Mouse (Mus musculus): ENCODE measurements at regions not wholly inside any gene's neighbourhood (a gene's known extent, or its start where the extent isn't known, plus 50 kb on each side); places are given as distances from the start of the nearest gene placed in this dataset.

DNA sequence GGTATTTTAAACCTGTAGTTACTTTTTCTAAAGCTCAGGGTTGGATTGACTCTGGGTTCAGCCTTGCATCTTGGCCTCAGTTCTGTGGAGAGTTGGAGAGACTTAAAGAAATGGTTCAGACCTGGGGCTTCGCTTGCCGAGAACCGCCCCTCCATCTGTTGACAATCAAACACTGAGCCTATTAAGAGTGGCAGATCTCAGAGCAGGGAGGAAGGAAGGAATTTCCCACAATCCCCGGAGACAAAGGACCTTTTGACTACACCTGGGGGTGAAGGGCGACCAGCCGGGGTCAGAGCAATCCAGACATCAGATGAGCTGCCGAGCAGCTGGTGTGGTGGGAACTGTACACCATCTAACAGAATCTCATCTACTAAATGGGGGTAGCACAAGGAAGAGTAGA is 267.8 kb upstream of the Habp2 start:
- TF ChIP-seq POLR2A (IDR thresholded peaks at IDR 0.05; ENCODE audit: low read depth, low read length) (no peak), CTCF (IDR thresholded peaks at IDR 0.05; ENCODE audit: extremely low read depth, insufficient read depth, insufficient read length, insufficient replicate concordance) (no peak)
- Histone ChIP-seq H3K27ac (ENCODE audit: insufficient read depth, low read length) (no peak overlapping the region), H3K36me3 (ENCODE audit: control insufficient read depth, insufficient read depth, low read length) (no peaks in the 10 kb centered on the region), H3K4me3 (ENCODE audit: extremely low read depth, insufficient read depth, insufficient read length) (no peak overlapping the region), H3K4me1 (ENCODE audit: control insufficient read depth, insufficient read depth, insufficient read length) (no peaks in the 10 kb centered on the region), H3K27me3 (ENCODE audit: control insufficient read depth, insufficient read depth, low read length) (no peaks in the 10 kb centered on the region)
- whole genome bisulfite sequencing, result 85% methylated on average over 7 of the region's 7 CpGs
- no peak for DNase-seq (ENCODE audit: low read depth in 1 of 2, low spot score in 2 of 2)

DNA sequence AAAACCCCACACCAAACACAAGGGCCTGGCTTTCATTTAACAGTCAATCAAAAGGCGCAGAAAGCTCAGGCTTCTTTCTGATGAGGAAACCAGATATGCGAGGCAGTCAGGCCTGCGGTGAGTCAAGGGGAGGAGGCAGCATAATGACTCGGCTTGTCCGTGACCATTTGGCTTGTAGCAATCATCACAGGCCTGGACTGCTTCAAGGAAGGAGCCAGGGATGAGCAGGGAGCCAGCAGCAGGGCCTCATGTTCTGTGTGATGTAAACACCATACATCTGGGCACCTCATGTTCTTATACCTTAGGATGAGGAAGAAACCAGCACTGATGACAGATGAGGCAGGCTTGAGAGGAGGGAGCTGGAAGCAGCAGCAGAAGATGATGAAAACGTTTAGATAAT is 264.6 kb upstream of the Habp2 start:
- Histone ChIP-seq H3K4me3 (ENCODE audit: extremely low read depth, insufficient read depth, insufficient read length) (no peak overlapping the region), H3K4me1 (ENCODE audit: control insufficient read depth, insufficient read depth, insufficient read length) (no peaks in the 10 kb centered on the region), H3K27ac (ENCODE audit: insufficient read depth, low read length) (no peak overlapping the region), H3K36me3 (ENCODE audit: control insufficient read depth, insufficient read depth, low read length) (no peaks in the 10 kb centered on the region), H3K27me3 (ENCODE audit: control insufficient read depth, insufficient read depth, low read length) (no peaks in the 10 kb centered on the region)
- DNase-seq (ENCODE audit: low read depth in 1 of 2, low spot score in 2 of 2), result no peak
- TF ChIP-seq POLR2A (IDR thresholded peaks at IDR 0.05; ENCODE audit: low read depth, low read length) (no peak), CTCF (IDR thresholded peaks at IDR 0.05; ENCODE audit: extremely low read depth, insufficient read depth, insufficient read length, insufficient replicate concordance) (no peak)
- WGBS, result 57% methylated on average over 6 of the region's 6 CpGs

DNA sequence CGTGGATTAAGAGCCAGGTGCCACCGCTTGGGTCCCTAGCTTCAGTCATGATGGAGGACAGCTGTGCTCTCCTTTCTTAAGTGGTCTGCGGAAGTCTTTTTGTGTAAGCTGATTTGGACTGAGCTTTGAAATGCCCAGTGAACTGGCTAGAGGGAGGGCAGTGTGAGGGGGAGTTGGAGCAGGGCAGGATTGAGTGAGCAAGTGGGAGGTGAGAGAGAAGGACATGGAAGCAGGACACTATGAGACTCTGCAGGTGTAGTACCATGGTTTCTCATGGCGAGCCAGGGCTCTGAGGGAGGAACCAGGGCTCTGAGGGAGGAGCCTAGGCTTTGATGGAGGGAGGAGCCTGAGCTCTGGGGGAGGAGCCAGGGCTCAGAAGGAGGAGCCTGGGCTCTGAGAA is 262.3 kb upstream of the Habp2 start:
- Histone ChIP-seq H3K27ac (ENCODE audit: insufficient read depth, low read length) (no peak overlapping the region), H3K4me3 (ENCODE audit: extremely low read depth, insufficient read depth, insufficient read length) (no peak overlapping the region), H3K27me3 (ENCODE audit: control insufficient read depth, insufficient read depth, low read length) (no peaks in the 10 kb centered on the region), H3K4me1 (ENCODE audit: control insufficient read depth, insufficient read depth, insufficient read length) (no peaks in the 10 kb centered on the region), H3K36me3 (ENCODE audit: control insufficient read depth, insufficient read depth, low read length) (no peaks in the 10 kb centered on the region)
- DNase-seq (ENCODE audit: low read depth in 1 of 2, low spot score in 2 of 2), result no peak
- TF ChIP-seq CTCF (IDR thresholded peaks at IDR 0.05; ENCODE audit: extremely low read depth, insufficient read depth, insufficient read length, insufficient replicate concordance) (no peak), POLR2A (IDR thresholded peaks at IDR 0.05; ENCODE audit: low read depth, low read length) (no peak)
- WGBS, result 88% methylated on average over 4 of the region's 4 CpGs

DNA sequence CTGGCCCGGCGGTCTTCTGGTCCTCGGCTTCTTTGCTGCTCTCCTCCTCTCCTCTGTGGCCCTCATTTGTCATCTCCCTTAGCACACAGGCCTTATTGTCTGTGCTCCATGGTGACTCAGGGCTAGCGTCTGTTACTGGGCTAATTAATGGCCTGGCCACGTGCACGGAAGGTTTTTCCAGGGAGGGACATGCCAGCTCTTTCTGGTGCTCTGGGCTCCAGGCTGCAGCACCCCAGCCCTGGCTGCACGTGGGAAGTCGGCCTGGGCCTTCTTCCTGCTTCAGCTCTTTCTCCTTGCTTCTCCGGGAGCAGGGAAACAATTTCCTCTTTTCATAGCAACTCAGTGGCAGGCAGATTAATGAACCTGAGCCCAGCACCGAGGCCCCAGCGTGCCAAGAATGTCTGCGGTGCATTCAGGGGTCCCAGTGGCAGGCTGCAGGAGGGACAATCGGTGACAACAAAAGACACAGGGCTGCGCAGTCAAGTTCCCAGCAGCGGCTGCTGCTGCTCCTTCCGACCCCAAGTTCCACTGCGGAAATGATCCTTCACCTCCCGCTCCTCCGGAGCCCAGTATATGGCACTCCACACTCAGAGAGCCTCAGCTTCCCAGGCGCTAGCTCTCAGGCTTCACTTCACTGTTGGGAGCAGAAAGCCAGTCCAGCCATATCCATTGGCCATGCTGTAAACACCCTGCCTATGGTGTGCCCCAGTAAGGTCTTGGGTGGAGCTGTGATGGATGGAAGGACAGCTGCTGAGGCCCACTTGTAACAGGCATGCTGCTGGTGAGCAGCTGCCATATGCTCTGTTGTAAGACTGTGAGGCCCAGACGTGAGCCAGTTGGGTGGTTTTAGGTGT is 257.3 kb upstream of the Habp2 start:
- Histone ChIP-seq H3K36me3 (ENCODE audit: control insufficient read depth, insufficient read depth, low read length) (no peaks in the 10 kb centered on the region), H3K27ac (ENCODE audit: insufficient read depth, low read length) (no peak overlapping the region), H3K27me3 (ENCODE audit: control insufficient read depth, insufficient read depth, low read length) (no peaks in the 10 kb centered on the region), H3K4me3 (ENCODE audit: extremely low read depth, insufficient read depth, insufficient read length) (no peak overlapping the region), H3K4me1 (ENCODE audit: control insufficient read depth, insufficient read depth, insufficient read length) (no peaks in the 10 kb centered on the region)
- TF ChIP-seq CTCF (IDR thresholded peaks at IDR 0.05; ENCODE audit: extremely low read depth, insufficient read depth, insufficient read length, insufficient replicate concordance) (no peak), POLR2A (IDR thresholded peaks at IDR 0.05; ENCODE audit: low read depth, low read length) (no peak)
- no peak for DNase-seq (ENCODE audit: low read depth in 1 of 2, low spot score in 2 of 2)
- WGBS, result 62% methylated on average over 21 of the region's 21 CpGs

DNA sequence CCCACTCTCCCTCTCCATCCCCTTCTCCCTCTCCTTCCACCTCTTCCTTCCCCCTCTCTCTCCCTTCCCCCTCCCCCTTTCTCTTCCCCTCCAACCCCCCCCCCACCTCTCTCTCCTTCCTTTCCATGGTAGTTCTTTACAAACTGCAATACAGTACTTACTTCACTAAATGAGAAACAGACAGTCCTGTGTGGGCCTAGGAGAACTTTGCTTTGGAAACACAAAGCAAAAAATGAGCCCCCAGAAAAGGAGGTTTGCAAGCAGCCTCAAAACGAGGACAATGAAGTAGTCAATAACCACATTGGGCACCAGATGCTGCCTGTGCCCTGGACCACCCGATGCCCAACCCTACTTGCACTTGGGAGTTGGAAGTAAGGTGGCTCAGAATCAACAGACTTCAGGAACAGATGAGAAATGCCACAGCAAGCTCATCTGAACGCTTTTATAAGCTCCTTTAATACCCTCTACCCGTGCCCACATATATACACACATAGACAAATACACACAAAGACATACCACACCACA is 256.5 kb upstream of the Habp2 start:
- no peaks in the 10 kb centered on the region for H3K36me3 ChIP-seq (ENCODE audit: control insufficient read depth, insufficient read depth, low read length)
- H3K4me1 ChIP-seq (ENCODE audit: control insufficient read depth, insufficient read depth, insufficient read length), result no peaks in the 10 kb centered on the region
- DNase-seq (ENCODE audit: low read depth in 1 of 2, low spot score in 2 of 2), result no peak
- no peaks in the 10 kb centered on the region for H3K27me3 ChIP-seq (ENCODE audit: control insufficient read depth, insufficient read depth, low read length)
- 78% methylated on average over 4 of the region's 4 CpGs for WGBS
- TF ChIP-seq POLR2A (IDR thresholded peaks at IDR 0.05; ENCODE audit: low read depth, low read length), result no peak
- no peak for TF ChIP-seq CTCF (IDR thresholded peaks at IDR 0.05; ENCODE audit: extremely low read depth, insufficient read depth, insufficient read length, insufficient replicate concordance)
- H3K4me3 ChIP-seq (ENCODE audit: extremely low read depth, insufficient read depth, insufficient read length), result no peak overlapping the region
- no peak overlapping the region for H3K27ac ChIP-seq (ENCODE audit: insufficient read depth, low read length)

DNA sequence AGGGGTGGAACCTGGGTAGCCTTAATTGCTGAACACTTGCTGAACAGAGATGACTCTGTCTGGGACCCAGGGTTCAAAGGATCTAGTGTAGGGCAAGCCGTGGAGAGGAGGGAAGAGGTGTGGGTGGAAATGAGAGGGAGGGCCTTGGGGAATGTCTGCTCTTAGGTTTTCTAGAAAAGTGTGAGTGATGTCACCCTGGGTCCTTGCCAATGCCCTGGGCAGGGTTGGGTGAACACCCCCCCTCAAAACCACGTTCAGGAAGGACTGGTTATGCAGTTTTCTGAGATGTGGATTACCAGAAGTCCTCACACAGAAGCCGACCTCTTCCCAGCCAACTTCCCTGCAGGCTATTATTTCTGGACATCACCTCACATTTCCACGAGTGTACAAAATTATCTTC is 252.4 kb upstream of the Habp2 start:
- H3K27ac ChIP-seq (ENCODE audit: insufficient read depth, low read length), result no peak overlapping the region
- H3K4me3 ChIP-seq (ENCODE audit: extremely low read depth, insufficient read depth, insufficient read length), result no peak overlapping the region
- H3K4me1 ChIP-seq (ENCODE audit: control insufficient read depth, insufficient read depth, insufficient read length), result no peaks in the 10 kb centered on the region
- TF ChIP-seq CTCF (IDR thresholded peaks at IDR 0.05; ENCODE audit: extremely low read depth, insufficient read depth, insufficient read length, insufficient replicate concordance), result no peak
- TF ChIP-seq POLR2A (IDR thresholded peaks at IDR 0.05; ENCODE audit: low read depth, low read length), result no peak
- 21% methylated on average over 4 of the region's 4 CpGs for WGBS
- no peaks in the 10 kb centered on the region for H3K27me3 ChIP-seq (ENCODE audit: control insufficient read depth, insufficient read depth, low read length)
- DNase-seq (ENCODE audit: low read depth in 1 of 2, low spot score in 2 of 2), result no peak
- H3K36me3 ChIP-seq (ENCODE audit: control insufficient read depth, insufficient read depth, low read length), result no peaks in the 10 kb centered on the region

DNA sequence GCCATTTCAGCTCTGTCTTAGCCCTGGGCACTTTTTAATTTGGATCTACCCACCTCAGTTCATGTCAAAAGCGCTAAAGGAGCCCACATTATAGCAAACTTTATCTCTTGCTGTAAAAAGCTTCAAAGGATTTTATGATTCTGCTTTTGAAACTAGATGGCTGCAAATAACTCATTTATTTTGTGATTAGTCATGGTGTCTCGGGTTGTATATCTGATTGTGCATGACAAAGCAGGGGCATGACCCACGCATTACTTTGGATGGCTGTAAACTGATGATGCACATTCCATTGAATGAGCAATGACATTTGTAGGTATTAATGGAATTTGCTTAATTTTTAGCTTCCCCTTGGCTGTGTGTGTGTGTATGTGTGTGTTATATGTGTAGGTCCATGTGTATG is 249.4 kb upstream of the Habp2 start:
- TF ChIP-seq CTCF (IDR thresholded peaks at IDR 0.05; ENCODE audit: extremely low read depth, insufficient read depth, insufficient read length, insufficient replicate concordance) (no peak), POLR2A (IDR thresholded peaks at IDR 0.05; ENCODE audit: low read depth, low read length) (no peak)
- WGBS, result 83% methylated on average over 3 of the region's 3 CpGs
- no peak overlapping the region for H3K27ac ChIP-seq (ENCODE audit: insufficient read depth, low read length)
- no peaks in the 10 kb centered on the region for H3K27me3 ChIP-seq (ENCODE audit: control insufficient read depth, insufficient read depth, low read length)
- no peak for DNase-seq (ENCODE audit: low read depth in 1 of 2, low spot score in 2 of 2)
- H3K4me1 ChIP-seq (ENCODE audit: control insufficient read depth, insufficient read depth, insufficient read length), result no peaks in the 10 kb centered on the region
- H3K4me3 ChIP-seq (ENCODE audit: extremely low read depth, insufficient read depth, insufficient read length), result no peak overlapping the region
- H3K36me3 ChIP-seq (ENCODE audit: control insufficient read depth, insufficient read depth, low read length), result no peaks in the 10 kb centered on the region
